Mouse (Mus musculus): ENCODE measurements around the gene Wbp11. TPM values are rescaled to one million over a fixed set of nuclear protein-coding genes. Genes with fewer than 3 reads are reported as not detected.

Wbp11 gene
- polyA plus RNA-seq, 1 experiment: 57.0 TPM

GRCm38 (mm10) chr6:136816826-136817225, 11.2 kb downstream of the Wbp11 start:
- Histone ChIP-seq H3K4me3 (replicated peaks; ENCODE audit: insufficient read depth, low read depth, low read length) (no peak overlapping the region), H3K27me3 (ENCODE audit: control insufficient read depth, insufficient read depth, low read length) (no peaks in the 10 kb centered on the region), H3K4me1 (ENCODE audit: control insufficient read depth, insufficient read depth, low read length) (no peaks in the 10 kb centered on the region), H3K27ac (ENCODE audit: insufficient read depth, low read length) (no peak overlapping the region)
- TF ChIP-seq CTCF (IDR thresholded peaks at IDR 0.05; ENCODE audit: borderline replicate concordance, insufficient read depth, low read depth, low read length) (no peak), POLR2A (IDR thresholded peaks at IDR 0.05; ENCODE audit: borderline replicate concordance, insufficient read depth, low read length) (no peak)
- DNase-seq: no peak
- WGBS: 86% methylated on average over 21 of the region's 21 CpGs

DNA sequence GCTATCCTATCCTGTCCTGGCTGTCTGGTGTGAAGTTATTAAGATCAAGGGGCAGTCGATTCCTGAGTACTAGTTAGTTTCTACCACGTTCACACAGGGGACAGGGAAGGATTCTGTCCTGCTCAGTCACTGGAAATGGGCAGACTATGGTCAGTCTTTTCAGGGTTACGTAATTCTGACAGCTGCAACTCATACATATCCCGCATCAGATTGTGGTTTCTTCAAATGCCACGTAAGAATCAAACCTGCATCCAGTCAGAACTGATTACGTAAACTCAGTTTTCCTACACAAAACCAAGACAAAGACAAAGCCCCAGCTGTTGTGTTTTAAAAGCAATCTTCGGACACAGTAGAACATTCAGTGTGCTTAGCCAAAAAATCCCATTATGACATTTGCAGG, 12.7 kb downstream of the Wbp11 start:
- DNase-seq: no peak
- H3K27me3 ChIP-seq (ENCODE audit: control insufficient read depth, insufficient read depth, low read length): no peaks in the 10 kb centered on the region
- TF ChIP-seq POLR2A (IDR thresholded peaks at IDR 0.05; ENCODE audit: borderline replicate concordance, insufficient read depth, low read length): no peak
- TF ChIP-seq CTCF (IDR thresholded peaks at IDR 0.05; ENCODE audit: borderline replicate concordance, insufficient read depth, low read depth, low read length): no peak
- H3K4me1 ChIP-seq (ENCODE audit: control insufficient read depth, insufficient read depth, low read length): no peaks in the 10 kb centered on the region
- H3K4me3 ChIP-seq (replicated peaks; ENCODE audit: insufficient read depth, low read depth, low read length): no peak overlapping the region
- H3K27ac ChIP-seq (ENCODE audit: insufficient read depth, low read length): no peak overlapping the region
- 89% methylated on average over 7 of the region's 7 CpGs for WGBS

DNA sequence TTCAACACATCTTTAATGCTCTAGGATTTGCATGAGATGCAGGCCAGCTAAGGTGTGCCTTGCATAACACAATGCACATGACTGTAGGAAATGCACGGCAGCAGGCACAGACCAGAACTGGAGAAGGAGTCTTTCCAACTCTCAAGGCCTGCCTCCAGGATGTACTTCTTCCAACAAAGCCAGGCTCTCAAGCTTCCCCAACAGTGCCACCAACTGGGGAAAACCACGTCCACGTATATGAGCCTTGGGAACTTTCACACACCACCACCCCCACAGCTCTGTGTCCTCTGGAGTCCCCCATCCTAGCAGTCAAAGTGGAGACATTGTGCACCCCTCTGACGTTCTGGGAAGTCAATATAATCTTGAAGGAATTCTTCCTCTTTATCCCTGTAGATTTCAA, 14.9 kb downstream of the Wbp11 start:
- WGBS: 25% methylated on average over 4 of the region's 4 CpGs
- no peak for DNase-seq
- Histone ChIP-seq H3K4me3 (replicated peaks; ENCODE audit: insufficient read depth, low read depth, low read length) (no peak overlapping the region), H3K27me3 (ENCODE audit: control insufficient read depth, insufficient read depth, low read length) (no peaks in the 10 kb centered on the region), H3K4me1 (ENCODE audit: control insufficient read depth, insufficient read depth, low read length) (peaks cover 8% of the 10 kb centered on the region; the same call in 1 of the 2 replicates), H3K27ac (ENCODE audit: insufficient read depth, low read length) (no peak overlapping the region)
- TF ChIP-seq CTCF (IDR thresholded peaks at IDR 0.05; ENCODE audit: borderline replicate concordance, insufficient read depth, low read depth, low read length) (no peak), POLR2A (IDR thresholded peaks at IDR 0.05; ENCODE audit: borderline replicate concordance, insufficient read depth, low read length) (no peak)

GRCm38 (mm10) chr6:136811196-136811595, 16.8 kb downstream of the Wbp11 start:
- peaks cover 8% of the 10 kb centered on the region; the same call in 1 of the 2 replicates for H3K4me1 ChIP-seq (ENCODE audit: control insufficient read depth, insufficient read depth, low read length)
- TF ChIP-seq CTCF (IDR thresholded peaks at IDR 0.05; ENCODE audit: borderline replicate concordance, insufficient read depth, low read depth, low read length) (no peak), POLR2A (IDR thresholded peaks at IDR 0.05; ENCODE audit: borderline replicate concordance, insufficient read depth, low read length) (no peak)
- no peak overlapping the region for H3K27ac ChIP-seq (ENCODE audit: insufficient read depth, low read length)

DNA sequence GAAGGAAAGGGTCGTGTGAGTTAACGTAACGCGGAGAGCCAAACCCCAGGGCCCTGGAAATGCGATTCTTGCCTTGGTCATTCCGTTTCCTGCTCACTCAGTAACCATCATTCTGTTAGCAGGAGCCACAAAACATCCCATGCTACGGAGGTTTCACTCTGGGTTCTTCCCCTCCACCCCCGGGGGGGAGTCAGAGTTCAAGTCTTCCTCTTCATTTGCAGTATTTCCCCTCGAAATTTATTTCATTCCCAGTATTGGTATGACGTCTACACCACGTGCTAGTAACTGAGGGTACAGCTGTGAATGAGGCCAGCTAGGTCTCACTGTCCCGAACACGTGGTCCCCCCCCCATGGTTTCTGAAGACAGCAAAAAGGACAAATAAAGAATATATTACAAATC, 18.4 kb downstream of the Wbp11 start:
- no peak overlapping the region for H3K27ac ChIP-seq (ENCODE audit: insufficient read depth, low read length)
- peak overlapping the region; percentile 9 for H3K4me3 ChIP-seq (replicated peaks; ENCODE audit: insufficient read depth, low read depth, low read length)
- no peaks in the 10 kb centered on the region for H3K27me3 ChIP-seq (ENCODE audit: control insufficient read depth, insufficient read depth, low read length)
- no peak for DNase-seq
- TF ChIP-seq CTCF (IDR thresholded peaks at IDR 0.05; ENCODE audit: borderline replicate concordance, insufficient read depth, low read depth, low read length) (no peak), POLR2A (IDR thresholded peaks at IDR 0.05; ENCODE audit: borderline replicate concordance, insufficient read depth, low read length) (no peak)
- 81% methylated on average over 13 of the region's 13 CpGs for WGBS
- H3K4me1 ChIP-seq (ENCODE audit: control insufficient read depth, insufficient read depth, low read length): peaks cover 8% of the 10 kb centered on the region; the same call in 1 of the 2 replicates

More at GRCm38 (mm10) chr6:136811196-136811595, 16.8 kb downstream of the Wbp11 start:
- Histone ChIP-seq H3K27me3 (ENCODE audit: control insufficient read depth, insufficient read depth, low read length) (no peaks in the 10 kb centered on the region), H3K4me3 (replicated peaks; ENCODE audit: insufficient read depth, low read depth, low read length) (no peak overlapping the region)
- no peak for DNase-seq
- 79% methylated on average over 10 of the region's 10 CpGs for WGBS

DNA sequence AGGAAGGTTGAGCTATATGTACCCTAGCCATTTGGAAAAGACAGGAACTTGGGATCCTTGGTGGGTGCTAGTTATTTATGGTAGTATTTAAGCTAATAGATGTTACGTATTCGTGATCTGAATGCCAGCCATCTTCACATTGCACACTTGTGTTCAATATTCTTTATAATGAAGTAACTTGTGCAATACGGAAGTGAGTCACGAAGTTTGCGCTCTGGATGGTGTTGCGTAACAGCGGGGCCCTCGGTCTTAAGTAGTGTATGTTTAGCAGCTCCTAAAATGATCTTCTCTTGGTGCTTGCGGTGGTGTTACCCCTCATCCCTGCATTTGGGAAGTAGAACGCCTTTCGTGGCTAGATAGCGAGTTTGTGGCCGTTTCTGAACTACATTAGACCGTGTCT, 19.0 kb downstream of the Wbp11 start:
- no peaks in the 10 kb centered on the region for H3K27me3 ChIP-seq (ENCODE audit: control insufficient read depth, insufficient read depth, low read length)
- 39% methylated on average over 14 of the region's 14 CpGs for WGBS
- H3K27ac ChIP-seq (ENCODE audit: insufficient read depth, low read length): no peak overlapping the region
- peak overlapping the region; percentile 59 for H3K4me3 ChIP-seq (replicated peaks; ENCODE audit: insufficient read depth, low read depth, low read length)
- DNase-seq: no peak
- H3K4me1 ChIP-seq (ENCODE audit: control insufficient read depth, insufficient read depth, low read length): peaks cover 8% of the 10 kb centered on the region; the same call in 1 of the 2 replicates
- no peak for TF ChIP-seq CTCF (IDR thresholded peaks at IDR 0.05; ENCODE audit: borderline replicate concordance, insufficient read depth, low read depth, low read length)
- no peak for TF ChIP-seq POLR2A (IDR thresholded peaks at IDR 0.05; ENCODE audit: borderline replicate concordance, insufficient read depth, low read length)

DNA sequence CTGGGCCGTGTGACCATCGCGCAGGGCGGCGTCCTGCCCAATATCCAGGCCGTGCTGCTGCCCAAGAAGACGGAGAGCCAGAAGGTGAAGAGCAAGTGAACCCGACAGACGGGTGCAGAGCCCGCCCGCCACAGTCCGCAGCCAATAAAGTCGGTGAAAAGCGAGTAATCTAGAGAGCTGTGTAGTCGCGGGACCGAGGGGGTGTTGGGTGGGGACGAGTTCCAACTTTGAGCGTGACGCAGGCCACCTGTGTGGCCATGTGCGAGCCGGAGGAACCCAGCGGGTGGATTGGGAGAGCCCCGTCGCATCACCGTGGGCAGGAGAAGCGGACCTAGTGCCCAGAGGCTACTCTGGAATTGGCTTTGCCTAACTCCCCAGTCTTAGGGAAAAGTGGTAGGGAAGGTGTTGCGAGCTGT, 19.4 kb downstream of the Wbp11 start:
- no peaks in the 10 kb centered on the region for H3K27me3 ChIP-seq (ENCODE audit: control insufficient read depth, insufficient read depth, low read length)
- no peak overlapping the region for H3K27ac ChIP-seq (ENCODE audit: insufficient read depth, low read length)
- no peak for DNase-seq
- no peak for TF ChIP-seq POLR2A (IDR thresholded peaks at IDR 0.05; ENCODE audit: borderline replicate concordance, insufficient read depth, low read length)
- no peak for TF ChIP-seq CTCF (IDR thresholded peaks at IDR 0.05; ENCODE audit: borderline replicate concordance, insufficient read depth, low read depth, low read length)
- 1% methylated on average over 28 of the region's 28 CpGs for WGBS
- H3K4me3 ChIP-seq (replicated peaks; ENCODE audit: insufficient read depth, low read depth, low read length): peak overlapping the region; percentile 59
- peaks cover 8% of the 10 kb centered on the region; the same call in 1 of the 2 replicates for H3K4me1 ChIP-seq (ENCODE audit: control insufficient read depth, insufficient read depth, low read length)

- Histone ChIP-seq H3K27me3 (ENCODE audit: control insufficient read depth, insufficient read depth, low read length) (no peaks in the 10 kb centered on the region), H3K4me1 (ENCODE audit: control insufficient read depth, insufficient read depth, low read length) (peaks cover 8% of the 10 kb centered on the region; the same call in 1 of the 2 replicates), H3K27ac (ENCODE audit: insufficient read depth, low read length) (peak within 1 kb of the TSS; percentile 58; the same call in 1 of the 2 replicates), H3K4me3 (replicated peaks; ENCODE audit: insufficient read depth, low read depth, low read length) (peak within 1 kb of the TSS; percentile 59)
- TF ChIP-seq CTCF (IDR thresholded peaks at IDR 0.05; ENCODE audit: borderline replicate concordance, insufficient read depth, low read depth, low read length) (no peak), POLR2A (IDR thresholded peaks at IDR 0.05; ENCODE audit: borderline replicate concordance, insufficient read depth, low read length) (peak; percentile 40; the same call in 1 of the 2 replicates)
- DNase-seq: peak; percentile 97 to 99
- WGBS: 0% methylated on average over 34 of the region's 34 CpGs
Observed at GRCm38 (mm10) chr6:136808014-136808417, 20.0 kb downstream of the Wbp11 start, which contains the start of gene H2afj. Gene H2afj, plus strand, starts transcription at chr6:136808244.
